Mouse (Mus musculus) embryonic facial prominence, embryonic 10.5 days (tissue): ENCODE measurements around the gene Defb3. TPM values are rescaled to one million over a fixed set of nuclear protein-coding genes. Genes with fewer than 3 reads are reported as not detected.
"Not testable (repeated sequence)": the region's sequence is repeated elsewhere in the genome, so short reads cannot be mapped to it uniquely, and the experiment has no call there.

Experiments
- DNase-seq: peaks from one replicate; pipeline ENCODE4 v3.0.0-alpha.2; 2017; ENCODE audit warnings: low spot score
- H3K27ac ChIP-seq: fragments of 300-500 bp; sonication (generic); replicated peaks from 2 replicates; pipeline ENCODE4 v1.5.1; 2016; ENCODE audit warnings: mild to moderate bottlenecking
- H3K27me3 ChIP-seq: fragments of 300-500 bp; sonication (generic); replicated peaks from 2 replicates; pipeline ENCODE4 v1.6.1; 2016; ENCODE audit warnings: low read depth, mild to moderate bottlenecking; ENCODE audit not compliant: poor library complexity, severe bottlenecking
- H3K36me3 ChIP-seq: fragments of 300-500 bp; sonication (generic); replicated peaks from 2 replicates; pipeline ENCODE4 v1.6.1; 2016; ENCODE audit warnings: mild to moderate bottlenecking, moderate library complexity
- H3K4me1 ChIP-seq: fragments of 300-500 bp; sonication (generic); 2 replicates; pipeline ENCODE4 v1.6.1; 2016
- H3K4me3 ChIP-seq: fragments of 300-500 bp; sonication (generic); 2 replicates; pipeline ENCODE4 v1.5.1; 2016; ENCODE audit warnings: mild to moderate bottlenecking, moderate library complexity
- H3K9me3 ChIP-seq: fragments of 300-500 bp; sonication (generic); 2 replicates; pipeline ENCODE4 v1.6.1; 2016; ENCODE audit warnings: mild to moderate bottlenecking
- WGBS: fragments of 180-500 bp; shearing (Covaris S2); methylation state at CpG from one replicate; pipeline ENCODE4 v1.1.7; 2016; 5-methylcytosine and 5-hydroxymethylcytosine counted together
- polyA plus RNA-seq: library from polyadenylated mRNA; unstranded; fragments of >200 nt; fragmentation: Nextera tagmentation; extraction: Ambion mirVana; gene quantifications from 2 replicates; pipeline ENCODE4 v1.2.1, GENCODE M21; 2016

The Defb3 gene
- not detected in 2 replicates for polyA plus RNA-seq

DNA sequence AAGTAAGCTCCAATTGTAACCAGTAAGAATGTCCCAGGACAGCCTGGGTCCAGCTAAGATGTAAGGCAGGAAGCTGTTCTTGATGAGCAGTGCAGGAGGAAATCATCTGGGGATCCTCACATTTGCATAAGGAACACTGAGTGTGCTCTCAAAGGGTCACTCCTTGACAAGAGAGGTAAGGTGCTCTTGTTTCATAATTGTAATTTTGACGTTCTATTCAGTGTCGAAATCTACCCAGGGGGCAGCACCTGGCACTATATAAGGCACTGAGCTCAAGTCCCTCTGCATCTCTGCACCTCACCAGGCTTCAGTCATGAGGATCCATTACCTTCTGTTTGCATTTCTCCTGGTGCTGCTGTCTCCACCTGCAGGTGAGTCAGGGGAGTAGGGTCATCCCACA lies at the start of gene Defb3:
TSS of gene Defb3 (plus strand) at position 301 of the 400 bp plus-strand sequence.
- not testable (repeated sequence) for H3K9me3 ChIP-seq, H3K4me3 ChIP-seq, H3K4me1 ChIP-seq, DNase-seq, H3K36me3 ChIP-seq, H3K27me3 ChIP-seq, H3K27ac ChIP-seq
- 53% methylated on average over 2 of the region's 2 CpGs for WGBS

DNA sequence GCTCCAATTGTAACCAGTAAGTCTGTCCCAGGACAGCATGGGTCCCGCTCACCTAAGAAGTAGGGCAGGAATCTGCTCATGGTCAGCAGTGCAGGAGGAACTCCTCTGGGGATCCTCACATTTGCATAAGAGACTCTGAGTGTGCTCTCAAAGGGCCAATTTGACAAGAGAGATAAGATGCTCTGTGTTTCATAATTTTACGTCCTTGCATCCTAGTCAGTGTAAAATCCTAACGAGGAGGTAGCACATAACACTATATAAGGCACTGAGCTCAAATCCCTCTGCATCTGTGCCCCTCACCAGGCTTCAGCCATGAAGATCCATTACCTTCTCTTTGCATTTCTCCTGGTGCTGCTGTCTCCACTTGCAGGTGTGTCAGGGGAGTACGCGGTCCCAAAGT lies 45.9 kb upstream of the Defb3 start, which contains the start of gene Defb5:
TSS of gene Defb5 (plus strand) at position 301 of the 400 bp plus-strand sequence.
- DNase-seq, result no peak
- Histone ChIP-seq H3K27me3 (no peaks in the 10 kb centered on the region), H3K4me3 (no peak within 1 kb of the TSS), H3K4me1 (no peaks in the 10 kb centered on the region), H3K36me3 (no peaks in the 10 kb centered on the region), H3K9me3 (peaks cover 17% of the 10 kb centered on the region; the same call in 1 of the 2 replicates), H3K27ac (no peak within 1 kb of the TSS)
- 91% methylated on average over 5 of the region's 5 CpGs for WGBS

DNA sequence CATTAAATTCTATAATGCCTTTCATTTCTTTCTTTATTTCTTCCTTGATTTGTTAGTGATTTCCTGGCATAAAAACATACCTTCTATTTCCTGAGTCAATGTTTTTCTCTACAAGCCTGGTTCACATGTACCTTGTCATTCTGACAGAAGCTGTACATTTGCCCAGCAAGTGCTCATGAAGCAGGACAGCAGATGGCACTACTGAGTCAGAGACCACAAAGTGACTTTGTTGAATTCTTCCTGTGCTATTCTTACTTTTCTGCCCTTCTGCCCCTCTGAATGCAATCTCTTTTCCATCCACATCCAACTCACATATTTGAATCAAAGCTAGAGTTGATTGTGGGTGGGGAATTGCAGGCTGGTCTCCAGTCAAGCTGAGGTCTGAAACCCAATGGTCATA lies 35.0 kb upstream of the Defb3 start:
- H3K9me3 ChIP-seq, result peaks cover 10% of the 10 kb centered on the region; the same call in 1 of the 2 replicates
- no peak overlapping the region for H3K27ac ChIP-seq
- no peaks in the 10 kb centered on the region for H3K36me3 ChIP-seq
- no peak for DNase-seq
- no peak overlapping the region for H3K4me3 ChIP-seq
- H3K27me3 ChIP-seq, result no peaks in the 10 kb centered on the region
- no peaks in the 10 kb centered on the region for H3K4me1 ChIP-seq

DNA sequence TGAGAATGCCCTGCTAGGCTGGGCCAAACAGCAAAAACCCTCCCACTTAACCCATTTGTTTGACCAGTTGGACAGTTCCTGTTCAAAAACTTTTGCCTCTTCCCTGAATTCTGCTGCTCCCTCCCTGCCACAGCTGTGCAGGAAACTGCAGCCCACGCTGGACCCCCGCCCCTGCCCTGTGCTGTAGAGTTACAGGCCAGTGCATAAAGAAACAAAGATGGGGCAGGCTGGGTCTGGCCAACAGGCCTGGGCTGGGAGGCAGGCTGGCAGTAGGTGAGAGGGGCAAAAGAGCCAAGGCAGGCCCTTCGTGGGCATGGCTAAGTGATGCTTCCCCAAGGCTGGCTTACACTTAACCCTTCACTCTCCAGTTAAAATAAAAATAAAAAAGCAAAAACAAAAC lies 33.5 kb upstream of the Defb3 start:
- Histone ChIP-seq H3K36me3 (no peaks in the 10 kb centered on the region), H3K9me3 (peaks cover 11% of the 10 kb centered on the region; the same call in 1 of the 2 replicates), H3K27ac (no peak overlapping the region), H3K4me3 (no peak overlapping the region), H3K4me1 (no peaks in the 10 kb centered on the region), H3K27me3 (no peaks in the 10 kb centered on the region)
- no peak for DNase-seq
- 46% methylated on average over 3 of the region's 3 CpGs for WGBS

DNA sequence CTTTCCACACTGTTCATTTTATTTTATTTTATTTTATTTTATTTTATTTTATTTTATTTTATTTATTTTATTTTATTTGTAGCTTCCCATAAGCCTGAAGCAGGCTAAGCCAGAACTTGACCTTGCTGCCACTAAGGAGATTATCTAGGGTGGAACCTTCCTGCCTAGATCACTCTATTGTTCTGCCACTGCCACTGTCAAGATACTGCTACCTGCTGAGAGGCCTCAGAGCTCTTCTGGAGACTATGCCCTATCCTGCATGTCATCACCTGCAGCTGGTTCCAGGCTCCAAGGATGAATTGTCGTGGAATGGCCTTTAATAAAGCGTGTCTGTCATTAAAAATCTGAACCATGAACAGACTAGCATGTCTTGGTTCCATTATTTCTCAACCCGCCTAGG lies 5.2 kb downstream of the Defb3 start:
- not testable (repeated sequence) for H3K27ac ChIP-seq, DNase-seq, H3K4me3 ChIP-seq, H3K4me1 ChIP-seq, H3K9me3 ChIP-seq, H3K36me3 ChIP-seq, H3K27me3 ChIP-seq
- 66% methylated on average over 3 of the region's 3 CpGs for WGBS

DNA sequence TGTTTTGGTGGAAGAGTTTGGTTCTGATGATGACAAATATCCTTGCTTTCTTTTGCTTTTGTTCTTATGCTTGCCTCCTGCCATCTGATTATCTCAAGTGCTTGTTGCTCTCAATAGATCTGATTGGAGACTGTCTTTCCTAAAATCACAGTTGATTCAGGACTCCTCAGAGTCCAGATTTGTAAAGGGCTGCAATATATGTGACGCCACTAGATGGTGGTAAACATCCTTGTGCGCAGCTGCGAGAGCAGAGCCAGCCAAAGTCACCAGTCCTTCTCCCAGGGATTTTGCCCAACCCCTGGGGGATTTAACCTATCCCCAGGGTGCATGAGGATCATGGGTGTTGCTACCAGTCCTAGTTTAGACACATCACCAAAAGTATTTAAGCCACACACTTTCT lies 38.7 kb downstream of the Defb3 start:
- WGBS, result 6% methylated on average over 3 of the region's 3 CpGs
- no peaks in the 10 kb centered on the region for H3K36me3 ChIP-seq
- H3K4me3 ChIP-seq, result no peak overlapping the region
- DNase-seq, result peak; percentile 8
- H3K4me1 ChIP-seq, result no peaks in the 10 kb centered on the region
- no peak overlapping the region for H3K27ac ChIP-seq
- peaks cover 3% of the 10 kb centered on the region; the same call in 1 of the 2 replicates for H3K9me3 ChIP-seq
- H3K27me3 ChIP-seq, result no peaks in the 10 kb centered on the region

Other genes with a start within 250 kb of the Defb3 start
- gene Defb39, start 228.6 kb upstream of the Defb3 start, polyA plus RNA-seq, result not detected in 2 replicates
- gene Defb12, start 178.5 kb upstream of the Defb3 start, polyA plus RNA-seq, result not detected in 2 replicates
- gene Defb34, start 169.6 kb upstream of the Defb3 start, polyA plus RNA-seq, result not detected in 2 replicates
- gene Gm45826, start 152.6 kb upstream of the Defb3 start, polyA plus RNA-seq, result not detected in 2 replicates
- gene Defb14, start 99.0 kb upstream of the Defb3 start, polyA plus RNA-seq, result not detected in 2 replicates
- not detected in 2 replicates for gene Defb4, start 94.7 kb upstream of the Defb3 start, polyA plus RNA-seq
- not detected in 2 replicates for gene Defb6, start 67.9 kb upstream of the Defb3 start, polyA plus RNA-seq
- gene Defb46, start 53.4 kb upstream of the Defb3 start, polyA plus RNA-seq, result not detected in 2 replicates
- not detected in 2 replicates for gene Defb5, start 45.8 kb upstream of the Defb3 start, polyA plus RNA-seq
- not detected in 2 replicates for gene Defb8, start 154.2 kb downstream of the Defb3 start, polyA plus RNA-seq
- gene Defb7, start 201.7 kb downstream of the Defb3 start, polyA plus RNA-seq, result not detected in 2 replicates